ENCODE assay signal across 14 mouse cellular contexts in the genomic region with DNA sequence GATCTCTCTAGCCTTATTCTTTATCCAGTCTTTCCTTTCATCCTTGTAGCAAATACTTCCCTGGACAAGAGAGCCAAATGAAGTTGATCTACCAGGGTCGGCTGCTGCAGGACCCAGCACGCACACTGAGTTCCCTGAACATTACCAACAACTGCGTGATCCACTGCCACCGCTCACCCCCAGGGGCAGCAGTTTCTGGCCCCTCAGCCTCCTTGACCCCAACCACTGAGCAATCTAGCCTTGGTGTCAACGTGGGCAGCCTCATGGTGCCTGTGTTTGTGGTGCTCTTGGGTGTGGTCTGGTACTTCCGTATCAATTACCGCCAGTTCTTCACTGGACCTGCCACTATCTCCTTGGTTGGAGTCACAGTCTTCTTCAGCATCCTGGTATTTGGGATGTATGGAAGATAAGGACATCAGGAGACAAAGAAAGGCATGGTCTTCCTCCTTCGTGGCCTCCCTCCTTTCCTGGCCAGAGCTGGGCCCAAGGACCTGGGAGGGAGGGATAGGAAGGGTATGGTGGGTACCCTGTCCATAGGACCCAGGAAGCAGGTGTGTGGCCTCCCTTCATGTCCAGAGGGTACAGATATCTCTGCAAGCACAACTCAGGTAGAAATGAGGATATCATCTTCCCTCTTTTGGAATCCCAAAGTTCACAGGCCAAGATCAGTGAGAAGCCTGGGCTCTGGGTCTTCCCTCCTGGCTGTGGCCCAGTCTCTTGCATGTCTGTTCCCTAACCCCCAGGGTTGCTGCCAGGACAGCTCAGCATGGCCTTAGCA. TPM values are rescaled to one million over a fixed set of nuclear protein-coding genes. Genes with fewer than 3 reads are reported as not detected.
DNase-seq lines count a peak whose midpoint lies in the region; ATAC-seq and TF ChIP-seq lines count a peak whose summit lies in the region.
"Had no signal": no experiment of that assay in that cellular context is flagged by ENCODE, and none has a peak within 500 bp of the region (broad histone marks: within the 10 kb centered on the region; RNA-seq: fewer than 3 reads in every experiment).

No protein-coding gene starts in this region.

- peaks cover 22% of the 10 kb centered on the region for H3K4me1 ChIP-seq in forebrain, embryonic 10.5 days
- 0 out of 2 replicates have a peak, but pooled peaks cover 2% of the 10 kb centered on the region for H3K4me1 ChIP-seq in forebrain, embryonic 11.5 days (replicated peaks; ENCODE audit: control insufficient read depth, insufficient read depth, low read length)
- peaks cover 35% of the 10 kb centered on the region for H3K4me1 ChIP-seq in embryonic facial prominence, embryonic 10.5 days
- H3K4me1 ChIP-seq in liver, embryonic 14.5 days (replicated peaks; ENCODE audit: control insufficient read depth in 2 of 2, insufficient read depth in 2 of 2, low read length in 1 of 2), result peaks cover 9 to 24% of the 10 kb centered on the region in 2 experiments

- ATAC-seq in forebrain, embryonic 11.5 days (replicated peaks; ENCODE audit: low FRiP score), result no peak
- no peak for ATAC-seq in liver, embryonic 14.5 days (ENCODE audit: insufficient read depth)
- ATAC-seq: Patski had no signal

- no peak; the same call in 1 of the 2 replicates for TF ChIP-seq CTCF in layer of hippocampus, adult 2 months (conservative IDR thresholded peaks at IDR 0.05)
- no peak; the same call in 1 of the 2 replicates for TF ChIP-seq CTCF in liver, embryonic 14.5 days (IDR thresholded peaks at IDR 0.05; ENCODE audit: low read depth)

- TF ChIP-seq EP300 in liver, embryonic 14.5 days (IDR thresholded peaks at IDR 0.05; ENCODE audit: low read depth), result peak; percentile 59

- H3K36me3 ChIP-seq in forebrain, embryonic 10.5 days (replicated peaks), result peaks cover 61% of the 10 kb centered on the region
- peaks cover 7% of the 10 kb centered on the region; the same call in 1 of the 2 replicates for H3K36me3 ChIP-seq in forebrain, embryonic 11.5 days (ENCODE audit: control insufficient read depth, insufficient read depth, low read length)
- H3K36me3 ChIP-seq in embryonic facial prominence, embryonic 10.5 days (replicated peaks), result peaks cover 62% of the 10 kb centered on the region
- H3K36me3 ChIP-seq in liver, embryonic 14.5 days (replicated peaks; ENCODE audit: control insufficient read depth, insufficient read depth, low read depth), result peaks cover 20% of the 10 kb centered on the region

- H3K9ac ChIP-seq in forebrain, embryonic 11.5 days (ENCODE audit: low read length), result no peak overlapping the region
- no peak overlapping the region for H3K9ac ChIP-seq in liver, embryonic 14.5 days (replicated peaks)

- 0 out of 2 replicates have a peak overlapping the region, but pooled peaks have one; percentile 1 for H3K4me3 ChIP-seq in forebrain, embryonic 10.5 days
- H3K4me3 ChIP-seq in forebrain, embryonic 11.5 days (ENCODE audit: low read depth, low read length), result no peak overlapping the region
- no peak overlapping the region for H3K4me3 ChIP-seq in layer of hippocampus, adult 2 months
- peak overlapping the region; percentile 20; the same call in 1 of the 2 replicates for H3K4me3 ChIP-seq in embryonic facial prominence, embryonic 10.5 days
- no peak overlapping the region for H3K4me3 ChIP-seq in liver, embryonic 14.5 days (ENCODE audit: insufficient read depth in 1 of 2, low read depth in 2 of 2, low read length in 2 of 2)
- H3K4me3 ChIP-seq: forebrain, embryonic 12.5 days had no signal

- no peak overlapping the region for H3K4me2 ChIP-seq in forebrain, embryonic 11.5 days (ENCODE audit: low read depth, low read length, severe bottlenecking)
- H3K4me2 ChIP-seq in liver, embryonic 14.5 days (ENCODE audit: low read depth), result no peak overlapping the region
- H3K4me2 ChIP-seq: forebrain, embryonic 12.5 days had no signal

- DNase-seq in forebrain, embryonic 10.5 days (ENCODE audit: extremely low spot score, low spot score), result no peak
- no peak for DNase-seq in forebrain, embryonic 11.5 days (ENCODE audit: low spot score)
- no peak for DNase-seq in layer of hippocampus, adult 2 months (ENCODE audit: low spot score in 2 of 2)
- DNase-seq in layer of hippocampus, postnatal 25 days (ENCODE audit: extremely low spot score in 1 of 2, low spot score in 1 of 2), result no peak
- DNase-seq in embryonic facial prominence, embryonic 10.5 days (ENCODE audit: low spot score), result no peak
- no peak for DNase-seq in liver, embryonic 14.5 days (ENCODE audit: low read depth in 3 of 3, low spot score in 3 of 3)
- DNase-seq in spleen, postnatal 36 days (ENCODE audit: low spot score in 2 of 2), result no peak
- no peak for DNase-seq in left cerebral cortex, adult 11 months (ENCODE audit: low spot score)
- DNase-seq: cerebellum, postnatal 25 days; spleen, adult 18-20 months; thymus, postnatal 4 days had no signal

- 86% methylated on average over 8 of the region's 8 CpGs for WGBS in forebrain, embryonic 10.5 days
- 82% methylated on average over 8 of the region's 8 CpGs for WGBS in forebrain, embryonic 11.5 days
- 86% methylated on average over 8 of the region's 8 CpGs for WGBS in embryonic facial prominence, embryonic 10.5 days
- WGBS in liver, embryonic 14.5 days (ENCODE audit: insufficient replicate concordance), result 70% methylated on average over 8 of the region's 8 CpGs

- no peak overlapping the region for H3K27ac ChIP-seq in forebrain, embryonic 10.5 days
- no peak overlapping the region for H3K27ac ChIP-seq in forebrain, embryonic 11.5 days (ENCODE audit: low read depth, low read length)
- H3K27ac ChIP-seq in layer of hippocampus, adult 2 months, result peak overlapping the region; percentile 46; the same call in 1 of the 2 replicates
- no peak overlapping the region for H3K27ac ChIP-seq in embryonic facial prominence, embryonic 10.5 days (replicated peaks)
- peak overlapping the region; percentile 5; the same call in 1 of the 2 replicates for H3K27ac ChIP-seq in liver, embryonic 14.5 days
- H3K27ac ChIP-seq: forebrain, embryonic 12.5 days had no signal

- H3K27me3 ChIP-seq in forebrain, embryonic 10.5 days (ENCODE audit: poor library complexity, severe bottlenecking), result no peaks in the 10 kb centered on the region
- no peaks in the 10 kb centered on the region for H3K27me3 ChIP-seq in forebrain, embryonic 11.5 days (ENCODE audit: control insufficient read depth, insufficient read depth, low read length)
- H3K27me3 ChIP-seq in embryonic facial prominence, embryonic 10.5 days (replicated peaks; ENCODE audit: low read depth, poor library complexity, severe bottlenecking), result no peaks in the 10 kb centered on the region
- H3K27me3 ChIP-seq in liver, embryonic 14.5 days (ENCODE audit: control insufficient read depth, insufficient read depth, low read length), result no peaks in the 10 kb centered on the region
- H3K27me3 ChIP-seq: forebrain, embryonic 12.5 days; Patski had no signal

- H3K9me3 ChIP-seq in forebrain, embryonic 10.5 days, result no peaks in the 10 kb centered on the region
- no peaks in the 10 kb centered on the region for H3K9me3 ChIP-seq in forebrain, embryonic 11.5 days (ENCODE audit: control insufficient read depth, low read length)
- H3K9me3 ChIP-seq in embryonic facial prominence, embryonic 10.5 days, result no peaks in the 10 kb centered on the region
- H3K9me3 ChIP-seq in liver, embryonic 14.5 days (ENCODE audit: control insufficient read depth, low read length), result no peaks in the 10 kb centered on the region
- H3K9me3 ChIP-seq: forebrain, embryonic 12.5 days had no signal

RNA-seq across cellular contexts. Expression of gene Tmub2, which starts 3.5 kb away (rescaled TPM):
- polyA plus RNA-seq in forebrain, embryonic 10.5 days (2016; fragmentation: Nextera tagmentation; extraction: Ambion mirVana), result 44.9 and 46.0 TPM in 2 replicates
- polyA plus RNA-seq in forebrain, embryonic 11.5 days (2014; fragmentation: Nextera tagmentation; extraction: Ambion mirVana), result 50.0 and 58.5 TPM in 2 replicates
- total RNA-seq in layer of hippocampus, adult 2 months (2021), result 10 to 100 TPM; 61.1 to 67.4 TPM
- total RNA-seq in layer of hippocampus, postnatal 25 days (2021), result 10 to 100 TPM; 64.7 to 71.7 TPM
- polyA plus RNA-seq in embryonic facial prominence, embryonic 10.5 days (2016; fragmentation: Nextera tagmentation; extraction: Ambion mirVana), result 45.2 and 46.2 TPM in 2 replicates
- polyA plus RNA-seq in liver, embryonic 14.5 days (2012; rRNA removed), result 19.1 and 19.8 TPM in 2 replicates
- 19.3 and 24.7 TPM in 2 replicates for polyA plus RNA-seq in liver, embryonic 14.5 days (2014; fragmentation: Nextera tagmentation; extraction: Ambion mirVana)

RNA-seq across cellular contexts. Expression of gene Atxn7l3, which starts 8.2 kb away (rescaled TPM):
- 14.1 and 15.6 TPM in 2 replicates for polyA plus RNA-seq in forebrain, embryonic 10.5 days (2016; fragmentation: Nextera tagmentation; extraction: Ambion mirVana)
- 20.8 and 21.7 TPM in 2 replicates for polyA plus RNA-seq in forebrain, embryonic 11.5 days (2014; fragmentation: Nextera tagmentation; extraction: Ambion mirVana)
- total RNA-seq in layer of hippocampus, adult 2 months (2021), result 100 to 1,000 TPM; 165 to 169 TPM
- 100 to 1,000 TPM; 166 to 174 TPM for total RNA-seq in layer of hippocampus, postnatal 25 days (2021)
- polyA plus RNA-seq in embryonic facial prominence, embryonic 10.5 days (2016; fragmentation: Nextera tagmentation; extraction: Ambion mirVana), result 15.6 and 18.2 TPM in 2 replicates
- polyA plus RNA-seq in liver, embryonic 14.5 days (2012; rRNA removed), result 11.0 and 11.6 TPM in 2 replicates
- 3.6 and 4.7 TPM in 2 replicates for polyA plus RNA-seq in liver, embryonic 14.5 days (2014; fragmentation: Nextera tagmentation; extraction: Ambion mirVana)

RNA-seq across cellular contexts. Expression of gene Asb16, which starts 19.7 kb away (rescaled TPM):
- 0.05 and 0.06 TPM in 2 replicates for polyA plus RNA-seq in forebrain, embryonic 10.5 days (2016; fragmentation: Nextera tagmentation; extraction: Ambion mirVana)
- not detected in 2 replicates for polyA plus RNA-seq in forebrain, embryonic 11.5 days (2014; fragmentation: Nextera tagmentation; extraction: Ambion mirVana)
- total RNA-seq in layer of hippocampus, adult 2 months (2021), result 1 to 10 TPM; 2.0 TPM
- total RNA-seq in layer of hippocampus, postnatal 25 days (2021), result 1 to 10 TPM in 1 of 2 experiments, under 1 TPM in 1; 0.70 to 1.1 TPM
- polyA plus RNA-seq in embryonic facial prominence, embryonic 10.5 days (2016; fragmentation: Nextera tagmentation; extraction: Ambion mirVana), result 0.09 and 0.10 TPM in 2 replicates
- polyA plus RNA-seq in liver, embryonic 14.5 days (2012; rRNA removed), result 0.39 and 0.44 TPM in 2 replicates
- polyA plus RNA-seq in liver, embryonic 14.5 days (2014; fragmentation: Nextera tagmentation; extraction: Ambion mirVana), result 0.05 and 0.08 TPM in 2 replicates
- polyA plus RNA-seq: forebrain, embryonic 12.5 days; kidney, embryonic 16.5 days had no signal

RNA-seq across cellular contexts. Expression of gene Ubtf, which starts 31.3 kb away (rescaled TPM):
- polyA plus RNA-seq in forebrain, embryonic 10.5 days (2016; fragmentation: Nextera tagmentation; extraction: Ambion mirVana), result 95.5 and 98.7 TPM in 2 replicates
- polyA plus RNA-seq in forebrain, embryonic 11.5 days (2014; fragmentation: Nextera tagmentation; extraction: Ambion mirVana), result 109 and 111 TPM in 2 replicates
- 100 to 1,000 TPM; 122 to 138 TPM for total RNA-seq in layer of hippocampus, adult 2 months (2021)
- total RNA-seq in layer of hippocampus, postnatal 25 days (2021), result 100 to 1,000 TPM; 123 to 134 TPM
- polyA plus RNA-seq in embryonic facial prominence, embryonic 10.5 days (2016; fragmentation: Nextera tagmentation; extraction: Ambion mirVana), result 94.2 and 96.3 TPM in 2 replicates
- 19.9 and 34.7 TPM in 2 replicates for polyA plus RNA-seq in liver, embryonic 14.5 days (2012; rRNA removed)
- 42.5 and 48.8 TPM in 2 replicates for polyA plus RNA-seq in liver, embryonic 14.5 days (2014; fragmentation: Nextera tagmentation; extraction: Ambion mirVana)

RNA-seq across cellular contexts. Expression of gene BC030867, which starts 39.5 kb away (rescaled TPM):
- polyA plus RNA-seq in forebrain, embryonic 10.5 days (2016; fragmentation: Nextera tagmentation; extraction: Ambion mirVana), result 27.3 TPM in 2 replicates
- polyA plus RNA-seq in forebrain, embryonic 11.5 days (2014; fragmentation: Nextera tagmentation; extraction: Ambion mirVana), result 23.5 and 26.6 TPM in 2 replicates
- 1 to 10 TPM; 1.0 to 1.1 TPM for total RNA-seq in layer of hippocampus, adult 2 months (2021)
- total RNA-seq in layer of hippocampus, postnatal 25 days (2021), result 1 to 10 TPM; 1.3 to 1.5 TPM
- 30.1 and 32.4 TPM in 2 replicates for polyA plus RNA-seq in embryonic facial prominence, embryonic 10.5 days (2016; fragmentation: Nextera tagmentation; extraction: Ambion mirVana)
- polyA plus RNA-seq in liver, embryonic 14.5 days (2012; rRNA removed), result 10.9 and 11.3 TPM in 2 replicates
- polyA plus RNA-seq in liver, embryonic 14.5 days (2014; fragmentation: Nextera tagmentation; extraction: Ambion mirVana), result 10.8 and 13.2 TPM in 2 replicates

Comparison
In these comparisons a context has a peak if more than half of its experiments do, and no peak if none do; other contexts are left out.
1. H3K4me3 ChIP-seq: peak in forebrain, embryonic 10.5 days (single experiment) and embryonic facial prominence, embryonic 10.5 days (single experiment); none in forebrain, embryonic 11.5 days (single experiment), layer of hippocampus, adult 2 months (single experiment) and liver, embryonic 14.5 days (0 of 2).
2. H3K27ac ChIP-seq: peak in layer of hippocampus, adult 2 months (single experiment) and liver, embryonic 14.5 days (single experiment); none in forebrain, embryonic 10.5 days (single experiment), forebrain, embryonic 11.5 days (single experiment) and embryonic facial prominence, embryonic 10.5 days (single experiment).